Mouse (Mus musculus) limb, embryonic 10.5 days (tissue): Measurements from ENCODE around the gene Speg. TPM values are rescaled to one million over a fixed set of nuclear protein-coding genes. Genes with fewer than 3 reads are reported as not detected.

Experiments
- DNase-seq: peaks from one replicate; pipeline ENCODE4 v3.0.0-alpha.2; 2017; ENCODE audit warnings: low spot score
- H3K27ac ChIP-seq: fragments of 300-500 bp; sonication (generic); 2 replicates; pipeline ENCODE4 v1.5.1; 2016; ENCODE audit warnings: mild to moderate bottlenecking
- H3K27me3 ChIP-seq: fragments of 300-500 bp; sonication (generic); 2 replicates; pipeline ENCODE4 v1.6.1; 2016; ENCODE audit warnings: low read depth, mild to moderate bottlenecking; ENCODE audit not compliant: poor library complexity, severe bottlenecking
- H3K36me3 ChIP-seq: fragments of 300-500 bp; sonication (generic); 2 replicates; pipeline ENCODE4 v1.6.1; 2016; ENCODE audit warnings: mild to moderate bottlenecking, moderate library complexity
- H3K4me1 ChIP-seq: fragments of 300-500 bp; sonication (generic); 2 replicates; pipeline ENCODE4 v1.6.1; 2016
- H3K4me3 ChIP-seq: fragments of 300-500 bp; sonication (generic); 2 replicates; pipeline ENCODE4 v1.5.1; 2016; ENCODE audit warnings: mild to moderate bottlenecking, moderate library complexity
- H3K9me3 ChIP-seq: fragments of 300-500 bp; sonication (generic); replicated peaks from 2 replicates; pipeline ENCODE4 v1.6.1; 2016; ENCODE audit warnings: mild to moderate bottlenecking
- WGBS: fragments of 180-500 bp; shearing (Covaris S2); methylation state at CpG from one replicate; pipeline ENCODE4 v1.1.7; 2016; 5-methylcytosine and 5-hydroxymethylcytosine counted together
- polyA plus RNA-seq: library from polyadenylated mRNA; unstranded; fragments of >200 nt; fragmentation: Nextera tagmentation; extraction: Ambion mirVana; gene quantifications from 2 replicates; pipeline ENCODE4 v1.2.1, GENCODE M21; 2016

The Speg gene
- polyA plus RNA-seq: 45.7 and 49.6 TPM in 2 replicates

DNA sequence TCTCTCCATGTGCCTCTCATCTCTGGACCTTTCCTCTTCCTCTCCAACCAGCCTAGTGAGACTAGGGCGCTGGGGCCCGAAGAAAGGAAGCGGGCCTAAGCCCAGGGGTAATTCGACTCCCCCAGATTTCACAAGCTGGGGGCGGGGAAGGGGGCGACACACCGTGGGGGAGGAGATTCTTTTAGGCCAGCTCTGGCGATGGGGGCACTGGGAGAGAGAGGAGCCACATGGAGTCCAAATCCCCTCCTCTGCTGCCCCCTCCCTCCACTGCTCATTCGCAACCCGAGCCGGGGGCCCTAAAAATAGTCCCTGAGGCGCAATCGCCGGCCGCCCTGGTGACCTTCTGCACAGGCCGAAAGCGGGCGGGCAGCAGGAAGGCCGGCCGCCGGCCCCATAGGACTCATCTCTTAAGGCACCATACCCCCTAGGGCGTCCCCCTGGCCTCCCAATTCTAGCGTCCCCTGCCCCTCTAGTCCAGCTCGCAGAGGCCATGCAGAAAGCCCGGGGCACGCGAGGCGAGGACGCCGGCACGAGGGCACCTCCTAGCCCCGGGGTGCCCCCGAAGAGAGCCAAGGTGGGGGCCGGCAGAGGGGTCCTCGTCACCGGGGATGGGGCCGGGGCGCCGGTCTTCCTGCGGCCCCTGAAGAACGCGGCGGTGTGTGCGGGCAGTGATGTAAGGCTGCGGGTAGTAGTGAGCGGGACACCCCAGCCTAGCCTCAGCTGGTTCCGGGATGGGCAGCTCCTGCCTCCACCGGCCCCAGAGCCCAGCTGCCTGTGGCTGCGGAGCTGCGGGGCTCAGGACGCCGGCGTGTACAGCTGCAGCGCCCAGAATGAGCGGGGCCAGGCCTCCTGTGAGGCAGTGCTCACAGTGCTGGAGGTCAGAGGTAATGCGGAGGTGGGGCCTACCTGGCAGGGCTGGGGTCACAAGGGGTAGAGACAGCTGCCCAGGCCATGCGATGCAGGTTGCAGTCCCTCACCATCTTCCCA is at the start of gene Speg:
Gene Speg, plus strand, starts transcription at position 348 of the 987 bp plus-strand sequence.
- WGBS: 3% methylated on average over 57 of the region's 57 CpGs

GRCm38 (mm10) chr1:75327461-75327860 is 47.6 kb upstream of the Speg start:
- no peak overlapping the region for H3K27ac ChIP-seq
- no peaks in the 10 kb centered on the region for H3K9me3 ChIP-seq
- H3K27me3 ChIP-seq: no peaks in the 10 kb centered on the region
- DNase-seq: no peak
- H3K4me1 ChIP-seq: no peaks in the 10 kb centered on the region
- no peaks in the 10 kb centered on the region for H3K36me3 ChIP-seq
- no peak overlapping the region for H3K4me3 ChIP-seq

More for the DNA sequence above, at the start of gene Speg:
- peak; percentile 67 for DNase-seq
- H3K9me3 ChIP-seq: no peaks in the 10 kb centered on the region
- H3K27me3 ChIP-seq: peaks cover 45% of the 10 kb centered on the region
- peak within 1 kb of the TSS; percentile 56 for H3K4me3 ChIP-seq
- H3K36me3 ChIP-seq: no peaks in the 10 kb centered on the region
- H3K4me1 ChIP-seq: peaks cover 39% of the 10 kb centered on the region
- H3K27ac ChIP-seq: peak within 1 kb of the TSS; percentile 90

DNA sequence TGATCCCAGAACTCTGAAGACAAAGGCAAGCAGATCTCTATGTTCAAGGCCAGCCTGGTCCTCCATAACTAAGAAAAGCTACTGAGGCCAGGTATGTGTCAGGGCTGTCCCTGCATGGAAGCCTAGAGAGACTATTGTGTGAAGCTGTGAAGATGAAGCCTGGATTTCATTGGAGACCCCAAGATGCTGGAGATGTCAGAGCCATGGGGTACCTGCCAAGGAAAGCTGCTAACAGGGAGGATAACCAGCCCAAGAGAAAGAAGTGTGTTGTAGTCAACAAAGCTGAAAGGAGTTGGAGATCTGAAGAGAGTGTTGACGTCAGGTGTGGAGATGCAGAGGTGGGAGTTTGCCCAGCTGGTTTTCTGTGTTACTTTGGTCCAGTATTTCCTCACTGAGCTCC is 43.8 kb upstream of the Speg start:
- Histone ChIP-seq H3K4me3 (no peak overlapping the region), H3K9me3 (no peaks in the 10 kb centered on the region), H3K36me3 (no peaks in the 10 kb centered on the region), H3K4me1 (no peaks in the 10 kb centered on the region; the same call in 1 of the 2 replicates), H3K27me3 (0 out of 2 replicates have a peak, but pooled peaks cover 5% of the 10 kb centered on the region), H3K27ac (no peak overlapping the region)
- 92% methylated on average over 1 of the region's 1 CpGs for WGBS
- no peak for DNase-seq

DNA sequence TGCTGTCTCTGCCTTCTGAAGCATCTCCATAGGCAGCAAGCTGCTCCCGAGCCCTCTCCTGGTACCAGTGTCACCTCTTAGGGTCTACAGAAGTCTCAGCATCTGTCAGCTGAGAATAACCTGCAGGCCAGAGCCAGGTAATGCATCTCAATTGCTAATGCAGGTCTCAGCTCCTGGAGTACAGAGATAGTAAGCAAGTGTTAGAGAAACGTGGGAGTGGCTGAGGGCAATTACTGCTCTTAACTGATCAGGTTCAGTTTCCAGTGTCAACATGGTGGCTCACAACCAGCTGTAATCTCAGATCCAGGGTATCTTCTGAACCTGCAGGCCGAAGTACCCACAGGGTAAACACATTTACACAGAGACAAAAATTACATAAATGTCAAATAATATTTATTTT is 38.6 kb upstream of the Speg start:
- Histone ChIP-seq H3K4me3 (no peak overlapping the region), H3K27ac (no peak overlapping the region), H3K4me1 (peaks cover 41% of the 10 kb centered on the region), H3K27me3 (peaks cover 26% of the 10 kb centered on the region), H3K9me3 (no peaks in the 10 kb centered on the region), H3K36me3 (no peaks in the 10 kb centered on the region)
- no peak for DNase-seq
- WGBS: 39% methylated on average over 3 of the region's 3 CpGs

DNA sequence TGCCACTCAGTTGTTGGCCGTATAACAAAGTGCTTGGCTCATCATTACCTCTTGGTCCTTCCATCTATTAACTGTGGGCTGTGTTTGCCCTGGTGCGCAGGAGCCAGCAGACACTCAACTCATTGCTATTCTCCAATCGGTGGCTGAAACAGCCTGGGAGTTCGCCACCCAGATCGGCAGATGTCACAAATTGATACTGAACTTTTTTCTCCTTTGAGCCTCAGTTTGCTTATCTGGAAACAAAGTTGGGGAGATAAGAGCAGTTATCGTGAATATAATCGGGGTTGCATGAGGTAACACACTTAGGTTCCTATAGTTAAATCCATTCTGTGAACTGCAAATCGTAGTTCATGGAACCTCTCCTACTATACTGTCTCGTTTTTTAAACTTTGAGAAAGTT is 38.0 kb upstream of the Speg start:
- peaks cover 42% of the 10 kb centered on the region for H3K4me1 ChIP-seq
- no peaks in the 10 kb centered on the region for H3K9me3 ChIP-seq
- WGBS: 65% methylated on average over 9 of the region's 9 CpGs
- H3K4me3 ChIP-seq: no peak overlapping the region
- no peak for DNase-seq
- no peaks in the 10 kb centered on the region for H3K36me3 ChIP-seq
- H3K27ac ChIP-seq: no peak overlapping the region
- peaks cover 26% of the 10 kb centered on the region for H3K27me3 ChIP-seq

- Histone ChIP-seq H3K4me1 (peaks cover 49% of the 10 kb centered on the region), H3K36me3 (no peaks in the 10 kb centered on the region), H3K27me3 (peaks cover 26% of the 10 kb centered on the region), H3K9me3 (no peaks in the 10 kb centered on the region), H3K27ac (peak overlapping the region; percentile 76), H3K4me3 (peak overlapping the region; percentile 29)
- WGBS: 13% methylated on average over 11 of the region's 11 CpGs
- DNase-seq: peak; percentile 80
Measured at GRCm38 (mm10) chr1:75338091-75338694, 36.9 kb upstream of the Speg start.

DNA sequence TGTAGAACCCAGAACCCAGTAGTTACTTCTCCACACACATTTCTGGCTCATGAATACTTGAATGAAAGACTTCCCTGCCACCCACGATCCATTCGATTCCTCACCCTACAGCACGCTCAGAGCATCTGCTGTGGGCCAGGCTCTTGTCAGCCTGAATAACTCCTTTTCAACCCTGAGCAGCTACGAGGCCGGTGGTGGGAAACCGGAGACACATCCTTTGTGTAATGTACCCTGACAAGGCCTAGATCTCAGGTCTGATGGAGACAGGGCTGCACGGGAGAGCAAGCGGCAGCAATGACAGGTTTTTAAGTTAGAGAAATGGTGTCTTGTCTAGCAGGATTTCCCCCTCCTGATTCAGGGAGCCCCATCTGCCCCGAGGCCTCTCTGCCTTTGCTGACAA is 35.8 kb upstream of the Speg start:
- no peak for DNase-seq
- Histone ChIP-seq H3K4me3 (no peak overlapping the region), H3K36me3 (no peaks in the 10 kb centered on the region), H3K4me1 (peaks cover 61% of the 10 kb centered on the region), H3K9me3 (no peaks in the 10 kb centered on the region), H3K27me3 (peaks cover 26% of the 10 kb centered on the region), H3K27ac (peak overlapping the region; percentile 76)
- 38% methylated on average over 9 of the region's 9 CpGs for WGBS

GRCm38 (mm10) chr1:75340519-75340918 is 34.6 kb upstream of the Speg start:
- WGBS: 61% methylated on average over 2 of the region's 2 CpGs
- Histone ChIP-seq H3K9me3 (no peaks in the 10 kb centered on the region), H3K27me3 (peaks cover 21% of the 10 kb centered on the region), H3K27ac (no peak overlapping the region), H3K4me1 (peaks cover 73% of the 10 kb centered on the region), H3K36me3 (no peaks in the 10 kb centered on the region), H3K4me3 (no peak overlapping the region)
- no peak for DNase-seq

DNA sequence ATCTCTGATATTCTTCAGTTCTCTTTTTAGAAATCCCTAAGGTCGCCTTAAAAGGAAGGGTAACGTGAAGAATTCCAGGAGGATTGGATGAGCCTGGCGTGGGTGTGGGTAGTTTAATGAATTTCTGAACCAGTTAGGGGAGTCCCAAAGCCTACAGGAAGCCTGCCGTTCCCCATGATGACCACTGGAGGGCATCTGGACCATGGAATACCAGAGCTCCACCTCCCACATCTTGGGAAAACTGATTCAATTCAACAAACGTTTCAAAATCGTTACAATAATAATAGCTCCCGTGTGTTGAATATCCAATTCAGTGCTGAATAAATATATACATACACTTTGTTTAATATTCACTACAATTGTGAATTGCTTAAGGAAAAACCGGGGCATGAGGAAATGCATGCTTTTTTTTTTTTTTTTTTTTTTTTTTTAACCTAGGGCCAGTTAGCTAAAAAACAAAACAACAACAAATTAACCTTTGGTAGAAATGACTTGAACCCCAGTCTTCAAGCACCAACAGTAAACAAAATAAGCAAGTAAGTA is 32.2 kb upstream of the Speg start:
- no peaks in the 10 kb centered on the region for H3K36me3 ChIP-seq
- H3K4me1 ChIP-seq: peaks cover 64% of the 10 kb centered on the region
- under 1% methylated on average over 8 of the region's 8 CpGs for WGBS
- H3K27me3 ChIP-seq: peaks cover 21% of the 10 kb centered on the region
- no peak overlapping the region for H3K27ac ChIP-seq
- no peak overlapping the region for H3K4me3 ChIP-seq
- DNase-seq: peak; percentile 68
- H3K9me3 ChIP-seq: no peaks in the 10 kb centered on the region

DNA sequence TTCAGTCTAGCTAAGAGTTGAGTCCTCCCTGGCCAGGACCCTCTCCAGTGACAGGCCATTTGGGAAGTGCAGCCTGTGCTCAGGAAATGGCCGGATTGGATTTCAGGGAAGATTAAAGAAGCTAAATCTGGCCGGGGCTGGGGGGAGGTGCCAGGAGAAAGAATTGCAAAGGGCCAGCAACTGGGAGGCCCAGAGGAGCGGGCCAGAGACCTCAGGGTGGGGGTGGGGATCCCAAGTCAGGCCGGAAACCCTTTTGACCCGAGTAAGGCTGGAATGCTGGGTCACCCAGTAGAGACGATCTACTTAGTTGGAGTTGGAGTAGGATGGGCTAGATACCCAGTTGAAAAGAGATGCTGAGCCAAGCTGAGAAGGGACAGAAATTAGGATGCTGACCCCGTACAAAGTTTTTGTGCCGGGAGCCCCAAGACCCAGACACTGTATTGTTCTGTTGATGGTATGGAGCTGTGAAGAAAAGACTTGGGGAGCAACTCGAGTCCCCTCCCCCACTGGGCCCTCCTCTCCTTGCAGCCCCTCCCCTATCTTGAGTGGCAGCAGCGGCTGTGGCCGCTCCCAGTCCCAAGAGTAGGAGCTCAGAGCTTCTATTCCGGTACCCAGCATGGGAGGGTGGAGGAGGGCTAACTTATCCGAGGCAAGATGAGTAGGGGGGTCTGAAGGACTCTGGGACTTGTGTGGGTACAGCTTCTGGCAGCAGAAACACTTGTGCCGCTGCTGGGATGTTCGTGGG is 30.6 kb upstream of the Speg start:
- Histone ChIP-seq H3K27me3 (peaks cover 15% of the 10 kb centered on the region; the same call in 1 of the 2 replicates), H3K36me3 (no peaks in the 10 kb centered on the region), H3K4me1 (peaks cover 57% of the 10 kb centered on the region), H3K9me3 (no peaks in the 10 kb centered on the region), H3K4me3 (peak overlapping the region; percentile 34), H3K27ac (peak overlapping the region; percentile 87)
- peak; percentile 72 for DNase-seq
- 2% methylated on average over 15 of the region's 15 CpGs for WGBS

DNA sequence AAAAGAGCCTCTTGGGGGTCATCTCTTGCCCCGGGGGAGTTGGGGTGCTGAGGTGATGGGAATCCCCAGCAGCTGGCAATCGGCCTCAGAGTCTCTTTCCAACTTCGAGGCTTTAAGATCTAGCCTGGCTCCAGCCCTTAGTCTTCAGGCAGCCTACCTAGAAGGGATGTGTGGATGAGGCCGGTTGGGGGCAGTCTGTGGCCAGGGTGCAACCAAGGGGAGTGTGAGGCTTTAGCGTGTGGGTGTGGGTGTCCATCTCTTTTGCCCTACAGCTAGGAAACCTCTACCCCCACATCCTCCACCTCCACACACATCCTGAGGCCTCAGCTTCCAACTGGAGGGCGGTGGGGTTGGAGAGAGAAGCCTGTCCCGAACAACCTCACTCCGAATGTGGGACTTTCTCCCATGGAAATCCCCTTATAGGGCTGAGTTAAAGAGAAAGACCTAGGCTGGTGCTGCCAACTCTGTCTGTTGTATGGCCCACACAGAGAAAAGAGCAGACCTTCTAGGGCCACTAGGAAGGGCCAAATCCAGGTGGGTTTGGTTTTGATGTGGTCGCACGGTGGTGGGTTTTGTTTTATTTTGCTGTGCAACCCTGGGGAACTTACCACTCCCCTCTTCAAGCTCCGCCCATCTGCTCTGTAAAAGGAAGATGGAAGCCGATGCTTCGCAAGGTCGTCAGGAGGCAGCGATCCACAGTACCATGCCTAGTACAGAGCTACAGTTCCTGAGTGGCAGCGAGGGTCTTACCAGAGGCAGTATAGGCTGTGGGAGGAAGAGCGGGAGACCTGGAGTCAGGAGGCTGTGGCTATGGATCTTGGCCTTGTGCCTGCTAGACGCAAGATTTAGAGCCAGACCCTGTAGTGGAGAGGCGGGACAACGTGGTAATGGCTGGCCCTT is 29.8 kb upstream of the Speg start:
- Histone ChIP-seq H3K27ac (peak overlapping the region; percentile 87), H3K9me3 (no peaks in the 10 kb centered on the region), H3K27me3 (peaks cover 10% of the 10 kb centered on the region; the same call in 1 of the 2 replicates), H3K36me3 (no peaks in the 10 kb centered on the region), H3K4me1 (peaks cover 55% of the 10 kb centered on the region), H3K4me3 (peak overlapping the region; percentile 34)
- 22% methylated on average over 20 of the region's 20 CpGs for WGBS
- peak; percentile 48 for DNase-seq

GRCm38 (mm10) chr1:75347279-75347678 is 27.8 kb upstream of the Speg start:
- Histone ChIP-seq H3K27ac (no peak overlapping the region; the same call in 1 of the 2 replicates), H3K36me3 (no peaks in the 10 kb centered on the region), H3K27me3 (no peaks in the 10 kb centered on the region), H3K4me3 (no peak overlapping the region), H3K9me3 (no peaks in the 10 kb centered on the region), H3K4me1 (peaks cover 47% of the 10 kb centered on the region)
- no peak for DNase-seq
- WGBS: 66% methylated on average over 5 of the region's 5 CpGs
